ENCODE assay signal across 8 mouse cellular contexts in the genomic region with DNA sequence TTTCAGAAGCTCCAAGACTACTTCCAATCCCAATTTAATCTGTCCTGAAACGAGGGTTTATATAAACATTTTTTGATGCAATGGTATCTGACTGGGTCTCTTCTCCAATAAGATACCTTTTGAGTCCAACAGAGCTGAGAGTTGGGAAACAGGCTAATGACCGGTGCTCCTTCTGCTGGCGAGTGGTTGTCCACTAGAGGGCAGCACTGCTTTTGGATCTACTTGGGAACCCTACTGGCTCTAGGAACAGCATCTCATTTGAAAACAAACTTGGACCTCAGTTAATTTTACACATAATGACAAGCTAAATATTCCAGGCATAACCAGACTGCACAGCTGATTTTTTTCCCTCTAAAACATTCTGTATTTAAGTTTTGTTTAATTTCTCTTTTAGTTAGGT.
DNase-seq lines count a peak whose midpoint lies in the region; ATAC-seq lines count a peak whose summit lies in the region.

No protein-coding gene starts in this region.

- ATAC-seq in CD4-positive, CD25-positive, alpha-beta regulatory T cell, adult 4 months = peak; percentile 62
- no peak for ATAC-seq in limb, embryonic 11.5 days (ENCODE audit: insufficient number of reproducible peaks, low FRiP score, low TSS enrichment, low read depth)
- ATAC-seq in neutrophil, adult 5-6 weeks (ENCODE audit: extremely low read depth, insufficient number of reproducible peaks, low FRiP score, poor library complexity, severe bottlenecking) = peak; percentile 48; the same call in 1 of the 2 replicates

- H3K27ac ChIP-seq in limb, embryonic 11.5 days (replicated peaks; ENCODE audit: low read depth, low read length) = no peak overlapping the region

- H3K4me3 ChIP-seq in limb, embryonic 11.5 days (ENCODE audit: low read depth, low read length) = no peak overlapping the region

- H3K27me3 ChIP-seq in limb, embryonic 11.5 days (ENCODE audit: control insufficient read depth, insufficient read depth, low read length) = no peaks in the 10 kb centered on the region

- H3K4me2 ChIP-seq in limb, embryonic 11.5 days (ENCODE audit: low read depth, severe bottlenecking) = no peak overlapping the region

- H3K4me1 ChIP-seq in limb, embryonic 11.5 days (ENCODE audit: control insufficient read depth, insufficient read depth, low read length) = 0 out of 2 replicates have a peak, but pooled peaks cover 9% of the 10 kb centered on the region

- peak; percentile 43 for DNase-seq in adrenal gland, adult 8-10 months
- peak; percentile 88 for DNase-seq in embryo, embryonic 11 days
- peak; percentile 61 to 70 for DNase-seq in gastrocnemius, postnatal 36 days
- DNase-seq in kidney, adult 8-10 months = peak; percentile 62 to 80
- DNase-seq in limb, embryonic 11.5 days (ENCODE audit: low spot score) = peak; percentile 85
- peak; percentile 49 for DNase-seq in thymus, postnatal 0 days (ENCODE audit: low spot score)

- 4% methylated on average over 3 of the region's 3 CpGs for WGBS in limb, embryonic 11.5 days

- no peak overlapping the region for H3K9ac ChIP-seq in limb, embryonic 11.5 days (ENCODE audit: low read length)

- H3K9me3 ChIP-seq in limb, embryonic 11.5 days (ENCODE audit: control insufficient read depth, low read length) = no peaks in the 10 kb centered on the region

- intact Hi-C loops in gastrocnemius, postnatal 36 days (cut with DNase I) = loop anchor here (5.0 kb wide), 1 partner anchor 382 kb away; no protein-coding TSS in a partner anchor

- no peaks in the 10 kb centered on the region for H3K36me3 ChIP-seq in limb, embryonic 11.5 days (ENCODE audit: control insufficient read depth, insufficient read depth, low read length)
